Mouse (Mus musculus) left cerebral cortex, postnatal 36 days (tissue): ENCODE measurements around the gene Tmem150c. TPM values are rescaled to one million over a fixed set of nuclear protein-coding genes. Genes with fewer than 3 reads are reported as not detected.

Source experiments
- DNase-seq, 2 experiments: peaks; one replicate each; pipeline ENCODE4 v3.0.0; 2021 to 2022; ENCODE audit warnings: low spot score in 2 of 2, mixed read lengths in 1 of 2
- intact Hi-C: fragments of 180-260 bp; cut with DNase I; formaldehyde crosslinking; loops from one replicate; pipeline ENCODE4 v1.15.1; 2025
- total RNA-seq, 2 experiments: library from RNA; stranded (reverse); gene quantifications; 2 replicates each; pipeline ENCODE4 v1.2.3; 2021

Gene Tmem150c
- total RNA-seq, 2 experiments from 2014 or later, result 37.6 to 43.7 TPM

DNA sequence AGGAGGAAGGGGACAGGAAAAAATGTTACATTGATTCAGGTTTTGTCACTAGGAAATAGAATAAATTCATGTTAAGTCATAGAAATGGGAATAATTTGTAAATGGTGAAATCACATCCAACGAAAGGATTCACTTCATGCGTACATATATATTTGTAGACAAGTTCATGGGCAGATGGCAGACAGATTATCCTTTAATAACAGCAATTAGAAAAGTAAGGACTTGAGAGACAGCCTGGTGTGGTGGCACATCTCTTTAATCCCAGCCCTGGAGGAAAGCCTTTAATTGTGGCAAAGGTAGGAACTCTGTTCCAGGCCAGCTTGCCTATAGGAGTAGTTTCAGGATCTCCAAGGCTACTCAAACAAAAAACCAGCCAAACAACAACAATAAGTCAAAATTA, 90.1 kb downstream of the Tmem150c start:
- no peak for DNase-seq
- intact Hi-C loops, result no loop called here

DNA sequence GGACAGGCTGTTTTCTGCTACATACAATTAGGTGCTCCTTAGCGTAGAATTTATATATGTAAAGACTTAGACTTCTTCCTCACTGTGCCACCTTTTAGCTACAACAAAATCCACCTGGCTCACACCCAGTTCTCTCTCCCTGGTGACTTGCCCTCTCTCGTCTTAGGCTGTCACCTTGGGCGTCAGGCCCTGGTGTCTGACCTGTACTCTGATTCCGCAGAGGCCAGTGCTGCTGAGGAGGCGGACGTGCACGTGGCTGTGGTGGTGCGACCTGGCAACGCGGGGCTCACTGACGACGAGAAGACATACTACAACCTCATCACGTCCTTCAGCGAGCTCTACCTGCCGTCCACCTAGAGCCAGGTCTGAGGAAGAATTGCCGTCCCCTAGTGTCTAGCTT, 92.0 kb downstream of the Tmem150c start:
- DNase-seq, result no peak
- intact Hi-C loops, result no loop called here

DNA sequence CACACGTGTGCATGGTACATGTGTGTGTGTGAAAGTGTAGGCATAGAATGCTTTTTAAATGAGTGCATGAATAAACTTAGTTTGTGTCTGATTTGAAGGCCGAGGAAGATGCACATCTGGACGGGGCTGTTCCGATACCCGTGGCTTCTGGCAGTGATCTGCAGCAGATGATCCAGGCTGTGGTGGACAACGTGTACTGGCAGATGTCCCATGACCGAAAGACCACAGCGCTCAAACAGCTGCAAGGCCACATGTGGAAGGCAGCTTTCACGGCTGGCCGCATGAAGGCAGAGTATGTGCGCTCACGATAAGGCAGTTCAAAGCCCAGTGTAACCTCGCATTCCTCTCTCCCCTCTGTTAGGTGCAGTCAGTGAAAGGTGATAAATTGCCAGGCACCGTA, 98.7 kb downstream of the Tmem150c start:
- intact Hi-C loops, result no loop called here
- no peak for DNase-seq

DNA sequence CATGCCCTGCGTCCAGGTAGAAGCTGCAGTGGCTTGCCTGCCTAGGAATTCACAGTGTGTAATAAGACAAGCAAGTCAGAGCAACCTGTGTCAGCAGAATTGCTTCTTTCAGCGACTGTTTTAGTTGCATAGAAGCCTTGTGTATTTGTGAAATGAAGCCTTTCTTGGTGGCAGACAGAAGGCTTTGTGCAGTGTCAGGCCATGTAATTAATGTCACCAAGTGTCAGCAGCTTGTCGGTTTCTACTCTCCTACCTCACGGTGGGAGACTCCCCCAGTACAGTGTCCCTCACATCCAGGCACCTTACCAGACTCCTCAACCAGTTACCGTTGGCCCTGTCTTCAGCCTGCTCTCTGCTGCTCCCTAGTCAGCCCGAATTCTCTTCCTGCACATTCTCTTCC, 100.3 kb downstream of the Tmem150c start:
- intact Hi-C loops, result no loop called here
- DNase-seq, result no peak

DNA sequence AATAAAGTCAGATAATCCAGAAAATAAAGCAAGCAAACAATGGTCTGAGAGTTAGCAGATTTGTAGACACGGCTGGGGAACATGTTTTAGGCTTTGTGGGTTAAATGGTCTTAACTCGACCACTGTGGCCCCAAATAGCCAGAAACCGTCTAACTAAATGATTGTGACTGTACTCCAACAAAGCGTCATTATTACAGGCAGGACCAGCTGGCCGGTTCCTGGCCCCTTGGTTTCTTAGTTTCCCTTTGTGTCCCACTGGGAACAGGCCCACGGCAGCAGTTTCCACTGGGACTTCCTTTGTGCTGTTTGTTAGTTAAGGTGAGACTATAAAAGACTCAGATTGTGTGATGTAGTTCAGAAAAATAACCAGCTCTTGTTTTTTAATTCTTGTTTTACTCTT, 100.9 kb downstream of the Tmem150c start:
- intact Hi-C loops, result no loop called here
- no peak for DNase-seq

DNA sequence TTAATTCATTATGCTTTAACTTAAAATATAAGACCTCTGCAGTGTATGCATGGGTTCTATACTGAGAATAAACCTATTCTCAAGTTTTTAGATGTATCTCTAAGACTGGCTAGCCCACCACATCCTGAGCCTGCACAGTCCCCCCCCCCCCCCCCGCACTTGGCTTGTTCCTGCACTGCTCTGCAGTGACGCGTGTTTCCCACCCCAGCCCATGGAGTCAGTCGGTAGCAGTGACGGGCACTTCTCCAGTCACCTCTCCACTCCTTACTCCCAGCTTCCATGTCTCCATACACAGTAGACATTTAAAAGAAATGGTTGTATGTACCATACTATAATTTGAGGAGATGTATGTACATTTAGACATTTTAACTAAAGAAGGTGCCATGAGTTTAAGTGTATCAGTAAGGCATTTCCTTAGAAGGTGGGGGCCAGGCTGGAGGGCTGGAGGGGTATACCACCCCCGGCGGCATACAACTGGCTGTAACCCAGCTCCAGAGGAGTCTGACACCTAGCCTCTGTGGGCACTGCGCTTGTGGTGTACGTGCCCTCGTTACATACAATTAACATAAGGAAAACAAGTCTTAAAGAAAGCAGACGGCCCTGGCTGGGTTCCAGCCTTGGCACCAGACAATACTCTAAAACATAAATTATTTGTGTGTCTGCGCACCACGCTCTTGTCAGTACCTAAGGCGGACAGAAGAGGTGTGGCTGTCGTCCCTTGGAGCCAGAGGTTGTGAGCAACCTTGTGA, 102.0 kb downstream of the Tmem150c start:
- no peak for DNase-seq
- intact Hi-C loops, result no loop called here

DNA sequence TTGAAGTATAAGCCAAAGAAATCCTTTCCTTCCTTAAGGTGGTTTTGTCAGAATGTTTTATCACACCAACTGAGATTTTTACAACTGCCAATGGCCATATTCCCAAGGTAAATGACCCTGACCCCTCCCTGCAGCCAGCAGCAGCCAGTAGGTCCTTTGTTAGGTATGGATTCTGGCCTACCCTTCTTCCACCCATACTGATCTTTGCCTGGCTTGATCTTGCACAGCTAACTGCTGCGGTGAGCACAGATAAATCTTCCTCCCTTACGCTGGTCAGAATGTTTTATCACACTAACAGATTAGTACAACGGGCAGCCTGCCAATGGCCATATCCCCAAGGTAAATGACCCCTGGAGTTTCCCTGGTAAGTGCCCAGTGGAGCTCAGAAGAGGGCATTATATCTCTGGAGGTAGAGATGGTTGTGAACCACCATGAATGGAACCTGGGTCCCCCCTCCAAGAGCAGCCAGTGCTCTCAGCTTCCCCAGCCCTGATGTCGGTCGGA, 103.7 kb downstream of the Tmem150c start:
- intact Hi-C loops, result no loop called here
- DNase-seq, result no peak

DNA sequence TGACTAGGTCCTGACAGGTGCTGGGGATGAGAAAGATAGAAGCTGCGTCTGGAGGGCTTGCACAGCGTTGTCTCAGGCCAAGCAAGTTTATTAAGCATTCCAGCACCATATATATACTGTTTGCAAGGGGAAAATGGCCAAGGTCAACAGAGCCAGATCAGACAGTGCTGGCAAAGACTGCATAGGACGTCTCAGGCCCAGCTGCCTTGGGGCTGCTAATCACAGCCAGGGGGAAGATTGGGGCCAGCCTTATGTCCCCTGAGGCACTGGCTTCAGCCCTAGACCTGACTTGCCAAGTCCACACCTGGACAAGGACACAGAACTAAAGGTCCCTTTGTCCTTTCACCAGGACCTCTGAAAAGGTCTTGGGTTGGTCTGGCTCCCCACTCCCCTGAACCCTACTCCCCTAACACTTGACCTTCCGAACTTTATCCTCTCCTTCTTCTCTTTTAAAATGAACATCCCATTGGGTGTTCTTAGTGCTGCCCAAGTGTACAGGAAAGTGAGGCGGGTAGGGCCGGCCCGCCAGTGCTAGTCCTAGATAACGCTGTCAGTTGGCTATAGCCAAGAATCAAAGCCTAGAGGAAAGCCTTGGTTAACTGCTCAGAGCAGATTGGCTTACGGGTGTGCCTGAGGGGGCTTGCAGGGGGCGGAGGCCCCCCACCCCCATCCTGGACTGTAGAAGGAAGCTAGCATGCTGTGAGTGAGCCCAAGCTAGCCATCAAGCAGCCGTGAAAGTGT, 104.6 kb downstream of the Tmem150c start:
- intact Hi-C loops, result no loop called here
- no peak for DNase-seq

DNA sequence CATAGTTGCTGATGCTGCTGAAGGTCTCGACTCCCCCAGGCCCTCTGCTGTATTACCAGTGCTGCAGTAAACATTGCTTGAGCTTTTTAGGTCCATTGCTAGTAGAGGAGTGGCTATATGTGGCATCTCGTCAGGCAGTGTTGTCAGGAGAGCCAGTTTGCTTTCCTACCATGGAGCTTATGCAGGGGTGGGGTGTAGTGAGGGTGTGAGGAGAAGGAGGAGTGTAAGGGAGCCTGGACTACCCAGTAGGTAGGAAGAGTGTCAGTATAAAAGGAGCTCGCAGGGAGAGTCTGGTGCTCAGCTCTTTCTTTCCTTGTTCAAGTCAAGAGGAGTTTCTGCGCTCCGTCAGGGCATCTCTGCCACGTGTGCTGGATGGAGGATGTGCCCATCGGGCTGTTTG, 106.9 kb downstream of the Tmem150c start:
- no peak for DNase-seq
- intact Hi-C loops, result no loop called here

DNA sequence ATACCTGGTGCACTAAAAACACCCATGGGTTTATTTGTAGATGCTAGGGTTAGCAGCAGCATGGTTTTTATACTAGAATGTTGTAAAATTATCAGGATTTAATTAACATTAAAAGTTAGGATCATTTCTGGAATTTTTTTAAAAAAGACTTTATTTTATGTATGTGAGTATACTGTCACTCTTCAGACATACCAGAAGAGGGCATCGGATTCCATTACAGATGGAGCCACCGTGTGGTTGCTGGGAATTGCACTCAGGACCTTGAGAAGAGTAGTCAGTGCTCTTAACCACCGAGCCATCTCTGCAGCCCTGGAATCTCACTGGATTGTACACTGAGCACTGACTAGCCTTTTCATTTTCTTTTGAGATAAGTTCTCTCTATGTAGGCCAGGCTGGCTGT, 109.7 kb downstream of the Tmem150c start:
- no peak for DNase-seq
- intact Hi-C loops, result no loop called here

DNA sequence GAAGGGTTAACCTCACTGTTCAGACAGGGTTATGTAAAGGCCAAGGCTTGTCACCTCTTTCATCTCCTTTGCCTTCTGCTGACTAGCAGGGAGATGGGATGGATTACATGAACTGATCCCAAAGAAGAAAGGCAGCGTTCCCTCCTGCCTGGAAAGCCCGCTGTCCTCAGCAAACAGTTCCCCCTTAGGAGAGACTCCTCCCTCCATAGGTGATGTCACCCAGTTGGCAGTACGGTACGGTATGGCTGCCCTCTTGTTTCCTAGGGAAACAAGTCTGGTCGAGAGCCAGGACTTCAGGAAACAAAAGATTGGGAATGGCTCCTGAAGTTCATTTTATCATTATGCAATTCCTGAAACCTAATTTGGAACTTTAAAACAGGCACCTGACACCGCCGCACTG, 111.7 kb downstream of the Tmem150c start:
- intact Hi-C loops, result no loop called here

DNA sequence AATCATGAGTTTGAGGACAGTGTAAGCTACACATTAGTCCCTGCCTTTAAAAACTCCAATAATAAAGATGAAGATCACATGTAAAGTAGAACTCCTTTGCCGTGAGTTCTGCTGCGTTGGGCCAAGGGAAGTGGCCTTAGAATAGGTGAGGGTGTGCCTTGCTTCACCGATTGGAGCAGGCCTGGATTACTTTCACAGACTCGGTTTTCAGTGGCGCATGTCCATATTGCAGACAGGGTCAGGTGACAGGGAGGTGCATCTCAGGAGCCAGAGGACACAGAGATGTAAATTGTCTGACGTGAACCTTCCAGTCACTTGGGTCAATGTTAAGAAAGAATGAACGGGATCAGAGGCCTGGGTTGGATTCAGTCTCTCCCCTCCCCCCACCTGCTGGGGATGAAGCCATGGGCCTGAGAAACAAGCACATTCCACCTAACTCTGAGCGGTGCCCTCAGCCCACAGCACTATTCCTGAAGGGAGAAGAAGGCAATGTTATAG, 112.4 kb downstream of the Tmem150c start:
- intact Hi-C loops, result no loop called here
- DNase-seq, result no peak

More for the DNA sequence above, 111.7 kb downstream of the Tmem150c start:
- no peak for DNase-seq

DNA sequence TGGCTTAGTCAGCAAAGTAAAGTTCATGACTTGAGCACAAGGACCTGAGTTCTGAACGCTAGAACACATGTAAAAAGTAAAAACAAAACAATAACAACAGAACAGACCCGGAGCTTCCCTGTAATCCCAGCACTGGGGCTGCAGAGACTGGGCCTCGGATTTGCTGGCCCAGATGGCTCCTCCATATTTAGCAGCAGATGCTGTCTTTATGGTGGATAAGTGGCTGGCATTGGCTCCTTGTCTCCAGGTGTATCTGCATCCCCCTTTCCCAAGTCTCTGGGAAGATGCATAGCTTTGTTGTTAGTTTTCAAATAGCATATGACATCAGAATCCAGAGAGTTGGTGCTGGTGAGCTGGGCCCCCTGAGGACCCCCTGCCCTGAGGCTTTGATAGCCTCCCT, 113.5 kb downstream of the Tmem150c start:
- no peak for DNase-seq
- intact Hi-C loops, result no loop called here

DNA sequence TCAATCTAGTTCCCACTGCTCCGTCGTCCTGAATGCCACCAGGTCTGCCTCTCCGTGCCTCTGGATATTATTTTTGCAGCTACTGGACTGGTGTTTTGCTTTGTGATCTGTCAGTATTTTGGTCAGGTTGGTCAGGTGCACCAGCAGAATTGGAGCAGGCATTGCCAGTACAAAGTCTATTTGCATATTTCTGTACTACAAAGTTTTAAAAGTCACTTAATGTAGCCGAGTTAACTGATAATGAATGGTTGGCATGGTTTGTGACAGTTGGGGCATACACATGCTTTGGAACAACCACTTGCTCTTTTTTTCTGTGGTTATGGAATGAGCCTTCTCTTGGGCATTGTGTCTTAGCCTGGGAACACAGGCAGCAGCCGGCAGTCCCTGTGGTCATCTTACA, 115.0 kb downstream of the Tmem150c start:
- DNase-seq, result no peak
- intact Hi-C loops, result no loop called here

DNA sequence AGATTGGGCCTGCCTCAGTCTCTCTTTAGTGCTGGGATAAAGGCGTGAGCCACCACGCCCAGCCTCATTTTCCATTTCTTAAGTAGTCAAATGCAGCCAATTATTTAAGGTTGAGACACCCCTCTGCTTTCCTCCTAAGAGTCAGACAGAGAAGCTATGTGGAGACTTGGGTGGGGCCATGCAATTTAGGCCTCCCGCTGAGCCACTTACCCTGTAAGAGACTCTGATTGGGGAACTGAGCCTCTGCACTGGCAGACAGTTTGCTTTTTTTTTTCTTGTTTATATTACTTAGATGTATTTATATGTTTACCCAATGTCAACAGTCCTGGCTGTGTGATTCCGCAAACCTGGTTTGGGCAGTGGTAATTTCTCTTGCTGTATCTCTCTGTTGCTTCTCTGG, 115.6 kb downstream of the Tmem150c start:
- intact Hi-C loops, result no loop called here
- no peak for DNase-seq

DNA sequence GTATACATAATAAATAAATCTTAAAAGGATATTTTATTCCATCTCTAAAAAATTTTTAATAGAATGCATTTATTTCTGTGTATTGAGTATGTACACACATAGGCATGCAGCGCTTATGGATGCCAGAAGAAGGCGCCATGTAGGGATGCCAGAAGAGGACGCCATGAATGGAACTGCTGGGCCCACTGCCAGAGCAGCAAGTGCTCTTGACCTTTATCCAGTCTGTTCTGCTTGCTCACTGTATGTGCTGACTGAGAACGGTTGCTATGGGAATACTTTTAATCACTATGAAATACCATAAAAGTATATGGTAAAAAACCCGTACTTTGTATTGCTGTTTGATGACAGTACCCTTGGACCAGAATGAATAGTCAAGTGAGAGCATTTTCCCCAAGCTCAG, 116.2 kb downstream of the Tmem150c start:
- DNase-seq, result no peak
- intact Hi-C loops, result no loop called here

DNA sequence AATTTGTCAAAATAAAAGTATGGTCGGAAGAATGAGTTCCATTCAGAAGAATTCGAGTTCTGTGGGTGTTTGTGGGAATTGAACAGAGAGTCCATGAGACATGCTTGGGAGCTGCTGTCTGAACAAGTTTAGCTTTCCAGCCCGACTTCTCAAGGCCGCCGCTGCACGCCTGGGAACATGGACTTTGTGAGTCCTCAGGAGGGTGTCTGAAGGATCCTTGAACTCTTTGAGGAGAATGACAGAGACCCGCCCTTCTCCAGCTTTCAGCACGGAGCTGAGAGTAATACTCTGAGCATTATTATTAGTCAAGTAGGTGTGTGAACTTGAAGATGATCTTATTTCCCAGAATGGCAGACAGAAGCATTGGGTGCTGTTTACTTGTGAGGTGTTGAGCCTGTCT, 117.1 kb downstream of the Tmem150c start:
- intact Hi-C loops, result no loop called here
- no peak for DNase-seq

DNA sequence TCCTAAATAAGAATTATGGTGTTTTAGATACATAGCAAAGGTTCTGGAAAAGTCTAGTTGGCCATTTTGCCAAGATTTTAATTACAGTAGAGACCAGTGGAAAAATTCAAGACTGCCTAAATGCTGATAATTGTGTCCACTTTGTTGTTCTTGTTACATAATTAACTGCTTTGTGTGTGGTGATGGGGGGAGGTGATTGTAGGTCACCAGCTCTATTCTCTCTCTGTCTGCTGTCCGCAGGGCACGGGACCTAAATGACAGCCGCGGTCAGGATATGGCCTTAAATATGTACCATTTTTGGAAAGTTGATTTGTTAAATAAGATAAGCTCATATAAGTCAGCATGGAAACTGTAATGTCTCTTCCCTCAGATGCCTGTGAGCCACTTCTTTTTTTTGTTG, 118.3 kb downstream of the Tmem150c start:
- intact Hi-C loops, result no loop called here
- no peak for DNase-seq

DNA sequence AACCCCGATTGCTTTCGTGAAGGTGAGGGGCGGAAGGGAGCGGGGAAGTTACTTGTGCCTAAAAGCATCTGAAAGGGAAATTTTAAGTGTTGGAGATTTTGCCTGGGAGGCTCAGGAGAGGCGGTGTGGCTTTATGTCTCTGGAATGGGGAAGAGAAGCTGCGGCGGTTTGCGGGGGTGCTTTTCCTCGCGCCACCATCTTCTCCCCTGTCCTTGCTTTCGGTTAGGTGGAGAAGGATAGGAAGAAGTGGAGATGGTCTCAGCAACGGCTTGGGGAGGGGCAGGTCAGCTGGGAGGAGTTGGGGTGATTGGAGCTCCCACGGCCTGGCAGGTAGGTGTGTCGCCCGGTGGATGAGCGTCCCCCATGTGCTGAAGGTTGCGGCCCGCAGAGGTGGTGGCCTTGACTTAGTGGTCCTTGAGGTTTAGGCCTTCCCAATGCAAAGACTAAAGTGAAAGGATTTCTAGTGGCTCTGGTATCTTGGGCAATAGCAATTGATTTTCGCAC, 119.3 kb downstream of the Tmem150c start:
- intact Hi-C loops, result no loop called here

DNA sequence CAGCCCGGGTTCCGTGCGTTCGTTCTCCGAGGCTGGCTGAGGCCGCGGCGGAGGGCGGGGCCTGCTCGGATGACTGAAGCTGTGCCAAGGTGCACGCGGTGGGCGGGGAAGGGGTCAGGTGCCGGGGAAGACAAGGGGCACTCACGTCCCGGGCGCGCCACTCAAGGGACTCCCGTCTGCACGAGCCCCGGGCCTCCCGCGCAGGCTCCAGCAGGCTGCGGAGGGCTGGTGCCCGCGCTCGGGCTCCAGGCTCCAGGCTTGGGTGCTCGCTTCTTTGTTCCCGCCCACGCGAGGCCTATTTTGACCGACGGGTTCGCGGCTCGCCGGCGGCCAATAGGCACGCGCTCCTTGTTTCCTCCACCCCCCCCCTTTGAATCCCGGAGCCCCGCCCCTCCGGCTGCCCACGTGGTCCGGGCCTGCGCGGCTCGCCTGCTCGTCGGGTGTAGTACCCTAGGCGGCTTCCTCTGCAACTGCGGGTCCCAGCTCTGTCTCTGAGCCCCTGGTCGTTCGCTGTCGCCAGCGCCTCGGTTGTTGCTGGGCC, 119.9 kb downstream of the Tmem150c start, which contains the start of the genes Hnrnpdl and Enoph1:
Hnrnpdl (minus strand) TSS at position 63 of the 541 bp plus-strand sequence.
Enoph1 (plus strand) TSS at position 384 of the 541 bp plus-strand sequence.
- intact Hi-C loops, result loop anchor here (1.0 to 5.0 kb wide), 2 partner anchors 60 to 837 kb away; partner anchors contain the start of gene 4930524J08Rik
- DNase-seq, result peak; percentile 95

More for the DNA sequence above, 119.3 kb downstream of the Tmem150c start:
- DNase-seq, result no peak
